ENCODE assay signal across 10 mouse cellular contexts in the genomic region with DNA sequence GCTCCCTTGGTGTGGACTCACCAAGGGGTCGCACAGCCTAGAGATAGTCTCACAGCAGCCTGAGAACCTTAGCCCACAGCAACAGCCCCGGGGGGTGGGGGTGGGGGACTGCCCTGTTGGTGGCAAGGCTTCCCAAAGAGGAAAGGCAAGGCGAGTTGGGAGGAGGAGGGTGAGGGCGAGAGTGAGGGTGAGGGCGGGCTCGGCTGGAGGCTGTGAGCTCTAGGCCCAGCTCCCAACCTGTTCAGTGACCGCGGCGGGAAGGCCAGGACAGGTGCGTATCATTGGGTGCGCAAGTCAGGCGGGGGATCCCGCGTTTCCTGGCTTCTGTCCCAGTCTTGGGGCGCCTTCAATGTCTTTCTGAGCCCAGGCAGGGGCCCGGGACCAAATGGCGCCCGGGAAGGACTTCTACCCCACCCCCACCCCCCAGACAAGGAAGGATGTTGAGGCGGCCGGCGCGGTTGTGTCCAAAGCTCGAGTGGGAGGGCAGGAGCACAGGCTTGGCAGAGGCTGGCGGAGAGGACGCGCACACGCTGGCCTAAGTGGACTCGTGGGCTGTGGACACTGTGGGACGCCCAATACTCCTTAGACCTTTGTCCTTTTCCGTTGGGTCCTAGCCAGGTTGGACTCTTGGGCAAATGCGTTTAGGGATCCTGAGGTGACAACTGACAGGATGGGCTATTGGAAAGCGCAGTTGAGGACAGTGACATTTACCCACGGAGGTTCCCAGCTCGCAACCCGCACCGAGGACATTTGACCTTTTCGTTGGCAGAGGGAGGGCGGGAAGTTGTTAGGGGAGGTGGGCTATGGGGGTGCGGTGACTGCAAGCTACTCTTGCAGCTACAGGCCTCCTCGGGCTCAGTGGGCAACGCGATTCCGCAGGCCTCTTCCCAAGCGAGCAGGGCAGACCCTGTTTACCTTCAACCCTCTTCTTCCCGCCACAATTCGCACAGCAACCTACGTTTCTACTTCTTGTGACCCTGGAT. TPM values are rescaled to one million over a fixed set of nuclear protein-coding genes. Genes with fewer than 3 reads are reported as not detected.
DNase-seq lines count a peak whose midpoint lies in the region; ATAC-seq lines count a peak whose summit lies in the region.
"Had no signal": no experiment of that assay in that cellular context is flagged by ENCODE, and none has a peak within 500 bp of the region (broad histone marks: within the 10 kb centered on the region; RNA-seq: fewer than 3 reads in every experiment).

No protein-coding gene starts in this region.

- H3K27ac ChIP-seq in embryonic facial prominence, embryonic 12.5 days: no peak overlapping the region
- H3K27ac ChIP-seq in kidney, embryonic 14.5 days (ENCODE audit: low read depth, low read length): no peak overlapping the region
- no peak overlapping the region for H3K27ac ChIP-seq in midbrain, embryonic 14.5 days (replicated peaks; ENCODE audit: low read depth, low read length)

- H3K4me3 ChIP-seq in embryonic facial prominence, embryonic 12.5 days: no peak overlapping the region
- H3K4me3 ChIP-seq in kidney, embryonic 14.5 days (ENCODE audit: low read length): peak overlapping the region; percentile 47; the same call in 1 of the 2 replicates
- H3K4me3 ChIP-seq in midbrain, embryonic 14.5 days (replicated peaks; ENCODE audit: low read depth, low read length): no peak overlapping the region
- H3K4me3 ChIP-seq: megakaryocyte, embryonic 14.5 days had no signal

- H3K4me1 ChIP-seq in embryonic facial prominence, embryonic 12.5 days: peaks cover 52% of the 10 kb centered on the region; the same call in 1 of the 2 replicates
- H3K4me1 ChIP-seq in kidney, embryonic 14.5 days (ENCODE audit: control insufficient read depth, insufficient read depth, low read length): peaks cover 27% of the 10 kb centered on the region
- H3K4me1 ChIP-seq in midbrain, embryonic 14.5 days (ENCODE audit: control insufficient read depth, insufficient read depth, low read length): peaks cover 39% of the 10 kb centered on the region

- ATAC-seq in embryonic facial prominence, embryonic 12.5 days (ENCODE audit: insufficient number of reproducible peaks, insufficient read depth, low FRiP score, low TSS enrichment): no peak
- ATAC-seq in kidney, embryonic 14.5 days (ENCODE audit: low FRiP score, low TSS enrichment): peak; percentile 44; the same call in 1 of the 2 replicates
- ATAC-seq in midbrain, embryonic 14.5 days (ENCODE audit: low FRiP score, low TSS enrichment): no peak

- H3K4me2 ChIP-seq in embryonic facial prominence, embryonic 12.5 days (replicated peaks): peak overlapping the region; percentile 15; the same call in 1 of the 2 replicates
- peak overlapping the region; percentile 77 for H3K4me2 ChIP-seq in kidney, embryonic 14.5 days (replicated peaks; ENCODE audit: low read depth, low read length)
- peak overlapping the region; percentile 20 for H3K4me2 ChIP-seq in midbrain, embryonic 14.5 days (ENCODE audit: low read length)

- intact Hi-C loops in left cerebral cortex, postnatal 36 days (cut with DNase I): no loop called here

- WGBS in embryonic facial prominence, embryonic 12.5 days: 1% methylated on average over 47 of the region's 47 CpGs
- WGBS in kidney, embryonic 14.5 days: 1% methylated on average over 46 of the region's 47 CpGs
- WGBS in midbrain, embryonic 14.5 days: 2% methylated on average over 45 of the region's 47 CpGs

- H3K9ac ChIP-seq in embryonic facial prominence, embryonic 12.5 days: no peak overlapping the region
- peak overlapping the region; percentile 37; the same call in 1 of the 2 replicates for H3K9ac ChIP-seq in kidney, embryonic 14.5 days (ENCODE audit: low read depth, low read length)
- H3K9ac ChIP-seq in midbrain, embryonic 14.5 days (replicated peaks; ENCODE audit: low read length): no peak overlapping the region

- H3K9me3 ChIP-seq in embryonic facial prominence, embryonic 12.5 days: no peaks in the 10 kb centered on the region
- no peaks in the 10 kb centered on the region for H3K9me3 ChIP-seq in kidney, embryonic 14.5 days (ENCODE audit: control insufficient read depth, low read length)
- no peaks in the 10 kb centered on the region for H3K9me3 ChIP-seq in midbrain, embryonic 14.5 days (ENCODE audit: control insufficient read depth, low read length)

- H3K27me3 ChIP-seq in embryonic facial prominence, embryonic 12.5 days: peaks cover 90% of the 10 kb centered on the region
- H3K27me3 ChIP-seq in kidney, embryonic 14.5 days (ENCODE audit: control insufficient read depth, insufficient read depth, low read length): peaks cover 72% of the 10 kb centered on the region
- peaks cover 62% of the 10 kb centered on the region for H3K27me3 ChIP-seq in midbrain, embryonic 14.5 days (ENCODE audit: control insufficient read depth, insufficient read depth, low read length)

- H3K36me3 ChIP-seq in embryonic facial prominence, embryonic 12.5 days: no peaks in the 10 kb centered on the region
- H3K36me3 ChIP-seq in kidney, embryonic 14.5 days (ENCODE audit: control insufficient read depth, insufficient read depth, low read length): no peaks in the 10 kb centered on the region
- no peaks in the 10 kb centered on the region for H3K36me3 ChIP-seq in midbrain, embryonic 14.5 days (ENCODE audit: control insufficient read depth, insufficient read depth, low read length)

- DNase-seq in cerebellum, postnatal 14 days: peak; percentile 26 to 37
- no peak for DNase-seq in cerebellum, adult 11 months
- DNase-seq in midbrain, embryonic 14.5 days: peak; percentile 31
- no peak for DNase-seq in Muller cell, postnatal 12 days (ENCODE audit: inconsistent ontology term)
- no peak for DNase-seq in ovary, postnatal 36 days (ENCODE audit: low spot score)
- DNase-seq in left cerebral cortex, postnatal 36 days (ENCODE audit: low spot score in 2 of 2): no peak
- DNase-seq: B cell, adult 2 months had no signal

RNA-seq across cellular contexts. Expression of gene Esrrg, which starts 1.2 kb away (rescaled TPM):
- polyA plus RNA-seq in embryonic facial prominence, embryonic 12.5 days (2016; fragmentation: Nextera tagmentation; extraction: Ambion mirVana): 1.4 and 2.1 TPM in 2 replicates
- 13.8 and 21.5 TPM in 2 replicates for polyA plus RNA-seq in kidney, embryonic 14.5 days (2014; fragmentation: Nextera tagmentation; extraction: Ambion mirVana)
- 32.8 and 34.5 TPM in 2 replicates for polyA plus RNA-seq in midbrain, embryonic 14.5 days (2014; fragmentation: Nextera tagmentation; extraction: Ambion mirVana)
- total RNA-seq in left cerebral cortex, postnatal 36 days (2021): 10 to 100 TPM; 29.8 to 30.6 TPM

Comparison
In these comparisons a context has a peak if more than half of its experiments do, and no peak if none do; other contexts are left out.
1. DNase-seq: peak in cerebellum, postnatal 14 days (2 of 2) and midbrain, embryonic 14.5 days (single experiment); none in cerebellum, adult 11 months (single experiment), Muller cell, postnatal 12 days (single experiment), ovary, postnatal 36 days (single experiment) and left cerebral cortex, postnatal 36 days (0 of 2).
2. H3K4me2 ChIP-seq: peak in every context shown above with its lines; median percentile 77 in kidney, embryonic 14.5 days; 20 in midbrain, embryonic 14.5 days; 15 in embryonic facial prominence, embryonic 12.5 days.